Mouse (Mus musculus): ENCODE results near the gene Exosc5. TPM values are rescaled to one million over a fixed set of nuclear protein-coding genes. Genes with fewer than 3 reads are reported as not detected.

The Exosc5 gene
- total and polyA plus RNA-seq, 3 experiments, result 109 to 134 TPM; not detected in 1

DNA sequence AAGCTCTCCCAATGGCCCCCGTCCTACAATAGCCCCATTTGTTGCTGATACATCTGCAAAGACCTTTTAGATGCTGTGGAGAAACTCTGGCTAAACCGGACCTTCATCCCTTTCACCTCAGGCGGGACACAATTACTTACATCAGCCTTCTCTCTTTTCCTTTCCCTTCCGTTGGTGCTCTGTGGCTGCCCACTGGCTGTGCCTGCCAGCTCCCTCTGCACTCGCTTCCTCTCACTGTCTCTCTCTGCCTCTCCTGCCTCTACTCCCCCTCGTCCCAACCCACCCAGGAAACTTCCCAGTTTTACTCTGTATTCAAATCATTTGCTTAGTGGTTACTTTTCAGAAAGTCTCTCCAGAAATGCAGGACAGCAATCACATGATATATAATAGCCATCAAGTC, 48.9 kb upstream of the Exosc5 start:
- no peak overlapping the region for H3K27ac ChIP-seq (ENCODE audit: control insufficient read depth, low read depth, low read length)
- no peak overlapping the region for H3K9ac ChIP-seq (ENCODE audit: control insufficient read depth, low read depth, low read length, poor library complexity, severe bottlenecking)
- DNase-seq (ENCODE audit: low read depth, low spot score), result no peak
- H3K27me3 ChIP-seq (ENCODE audit: control insufficient read depth in 1 of 2, insufficient read depth in 2 of 2, low read length in 2 of 2), result no peaks in the 10 kb centered on the region
- no peak overlapping the region for H3K4me3 ChIP-seq (ENCODE audit: control insufficient read depth in 1 of 2, insufficient read depth in 1 of 2, low read depth in 2 of 2, low read length in 2 of 2)
- no peaks in the 10 kb centered on the region for H3K9me3 ChIP-seq (replicated peaks; ENCODE audit: insufficient read depth, low read length)
- no peak for TF ChIP-seq KAT2A (conservative IDR thresholded peaks at IDR 0.05; ENCODE audit: low read depth, low read length)
- no peak for TF ChIP-seq EP300 (IDR thresholded peaks at IDR 0.05; ENCODE audit: low read depth in 1 of 2, low read length in 2 of 2)
- peaks cover 0 to 6% of the 10 kb centered on the region in 2 experiments; a peak in 2 of 4 replicates for H3K4me1 ChIP-seq (ENCODE audit: control insufficient read depth in 1 of 2, insufficient read depth in 2 of 2, low read length in 2 of 2)
- peaks cover 0 to 13% of the 10 kb centered on the region in 2 experiments; a peak in 2 of 4 replicates for H3K36me3 ChIP-seq (ENCODE audit: control insufficient read depth in 1 of 2, insufficient read depth in 2 of 2, low read length in 2 of 2)
- no peaks in the 10 kb centered on the region; the same call in 1 of the 2 replicates for H3K79me2 ChIP-seq (ENCODE audit: control insufficient read depth, insufficient read depth, low read length, poor library complexity)

DNA sequence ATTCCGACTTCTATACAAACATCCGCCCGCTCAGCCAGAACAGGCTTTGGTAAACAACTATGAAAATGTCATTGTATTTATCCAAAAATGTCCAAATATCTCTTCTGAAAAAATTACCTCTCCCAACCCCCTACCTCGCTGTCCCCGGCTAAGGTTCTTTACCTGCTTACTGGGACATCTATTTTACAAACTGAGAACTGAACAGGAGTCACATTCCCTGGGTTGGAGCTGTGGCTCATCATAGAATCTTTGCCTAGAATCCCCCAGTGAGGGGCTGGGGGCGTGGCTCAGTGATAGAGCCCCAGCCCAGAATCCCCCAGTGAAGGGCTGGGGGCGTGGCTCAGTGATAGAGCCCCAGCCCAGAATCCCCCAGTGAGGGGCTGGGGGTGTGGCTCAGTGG, 47.5 kb upstream of the Exosc5 start:
- peaks cover 0 to 11% of the 10 kb centered on the region in 2 experiments; a peak in 2 of 4 replicates for H3K4me1 ChIP-seq (ENCODE audit: control insufficient read depth in 1 of 2, insufficient read depth in 2 of 2, low read length in 2 of 2)

GRCm38 (mm10) chr7:25614086-25614485, 44.9 kb upstream of the Exosc5 start:
- TF ChIP-seq CHD2 (IDR thresholded peaks at IDR 0.05; ENCODE audit: low read length) (no peak), GABPA (IDR thresholded peaks at IDR 0.05; ENCODE audit: low read depth, low read length) (no peak), MAFK (IDR thresholded peaks at IDR 0.05; ENCODE audit: borderline replicate concordance, low read depth, low read length) (no peak), TBP (IDR thresholded peaks at IDR 0.05; ENCODE audit: low read depth, low read length) (no peak), TCF12 (IDR thresholded peaks at IDR 0.05; ENCODE audit: low read depth, low read length) (no peak), JUND (IDR thresholded peaks at IDR 0.05; ENCODE audit: low read depth, low read length) (no peak), HCFC1 (IDR thresholded peaks at IDR 0.05; ENCODE audit: low read depth, low read length) (no peak), RAD21 (IDR thresholded peaks at IDR 0.05; ENCODE audit: low read depth, low read length) (no peak), BHLHE40 (IDR thresholded peaks at IDR 0.05; ENCODE audit: borderline replicate concordance, low read depth, low read length) (no peak), EP300 (IDR thresholded peaks at IDR 0.05; ENCODE audit: low read depth in 1 of 2, low read length in 2 of 2) (no peak), SMC3 (IDR thresholded peaks at IDR 0.05; ENCODE audit: low read depth, low read length) (no peak), CTCF (IDR thresholded peaks at IDR 0.05 in 2 of 3, conservative IDR thresholded peaks at IDR 0.05 in 1 of 3; ENCODE audit: control insufficient read depth in 1 of 3, insufficient read depth in 1 of 3, low read depth in 2 of 3, low read length in 3 of 3, poor library complexity in 1 of 3, severe bottlenecking in 1 of 3) (no peak), MYC (IDR thresholded peaks at IDR 0.05; ENCODE audit: low read depth, low read length) (no peak), RCOR1 (IDR thresholded peaks at IDR 0.05; ENCODE audit: low read depth, low read length) (no peak), MYB (IDR thresholded peaks at IDR 0.05; ENCODE audit: low read depth, low read length) (no peak), UBTF (IDR thresholded peaks at IDR 0.05; ENCODE audit: borderline replicate concordance, insufficient read depth, low read depth, low read length) (no peak)
- DNase-seq (ENCODE audit: low read depth, low spot score), result no peak

More for the DNA sequence above, 47.5 kb upstream of the Exosc5 start:
- H3K36me3 ChIP-seq (ENCODE audit: control insufficient read depth in 1 of 2, insufficient read depth in 2 of 2, low read length in 2 of 2), result peaks cover 0 to 7% of the 10 kb centered on the region in 2 experiments; a peak in 2 of 4 replicates
- H3K79me2 ChIP-seq (ENCODE audit: control insufficient read depth, insufficient read depth, low read length, poor library complexity), result no peaks in the 10 kb centered on the region; the same call in 1 of the 2 replicates
- no peaks in the 10 kb centered on the region for H3K27me3 ChIP-seq (ENCODE audit: control insufficient read depth in 1 of 2, insufficient read depth in 2 of 2, low read length in 2 of 2)
- TF ChIP-seq KAT2A (conservative IDR thresholded peaks at IDR 0.05; ENCODE audit: low read depth, low read length) (no peak), SMC3 (IDR thresholded peaks at IDR 0.05; ENCODE audit: low read depth, low read length) (no peak), RAD21 (IDR thresholded peaks at IDR 0.05; ENCODE audit: low read depth, low read length) (no peak), TCF12 (IDR thresholded peaks at IDR 0.05; ENCODE audit: low read depth, low read length) (no peak), POLR2A (IDR thresholded peaks at IDR 0.05; ENCODE audit: control insufficient read depth in 1 of 2, insufficient read depth in 1 of 2, low read depth in 1 of 2, low read length in 2 of 2, poor library complexity in 1 of 2) (no peak), EP300 (IDR thresholded peaks at IDR 0.05; ENCODE audit: low read depth in 1 of 2, low read length in 2 of 2) (no peak), CHD1 (IDR thresholded peaks at IDR 0.05; ENCODE audit: low read depth, low read length) (no peak), GATA1 (IDR thresholded peaks at IDR 0.05; ENCODE audit: low read depth, low read length) (no peak), MAX (IDR thresholded peaks at IDR 0.05; ENCODE audit: low read length) (no peak), JUND (IDR thresholded peaks at IDR 0.05; ENCODE audit: low read depth, low read length) (no peak), CHD2 (IDR thresholded peaks at IDR 0.05; ENCODE audit: low read length) (no peak)
- no peaks in the 10 kb centered on the region for H3K9me3 ChIP-seq (replicated peaks; ENCODE audit: insufficient read depth, low read length)
- DNase-seq (ENCODE audit: low read depth, low spot score), result no peak
- no peak overlapping the region for H3K4me3 ChIP-seq (ENCODE audit: control insufficient read depth in 1 of 2, insufficient read depth in 1 of 2, low read depth in 2 of 2, low read length in 2 of 2)
- H3K9ac ChIP-seq (ENCODE audit: control insufficient read depth, low read depth, low read length, poor library complexity, severe bottlenecking), result no peak overlapping the region
- no peak overlapping the region for H3K27ac ChIP-seq (ENCODE audit: control insufficient read depth, low read depth, low read length)

More at GRCm38 (mm10) chr7:25614086-25614485, 44.9 kb upstream of the Exosc5 start:
- no peaks in the 10 kb centered on the region for H3K9me3 ChIP-seq (replicated peaks; ENCODE audit: insufficient read depth, low read length)
- peaks cover 0 to 12% of the 10 kb centered on the region in 2 experiments; a peak in 2 of 4 replicates for H3K4me1 ChIP-seq (ENCODE audit: control insufficient read depth in 1 of 2, insufficient read depth in 2 of 2, low read length in 2 of 2)
- no peak overlapping the region for H3K27ac ChIP-seq (ENCODE audit: control insufficient read depth, low read depth, low read length)
- no peaks in the 10 kb centered on the region for H3K79me2 ChIP-seq (ENCODE audit: control insufficient read depth, insufficient read depth, low read length, poor library complexity)
- no peak overlapping the region for H3K9ac ChIP-seq (ENCODE audit: control insufficient read depth, low read depth, low read length, poor library complexity, severe bottlenecking)
- no peak overlapping the region for H3K4me3 ChIP-seq (ENCODE audit: control insufficient read depth in 1 of 2, insufficient read depth in 1 of 2, low read depth in 2 of 2, low read length in 2 of 2)
- H3K27me3 ChIP-seq (ENCODE audit: control insufficient read depth in 1 of 2, insufficient read depth in 2 of 2, low read length in 2 of 2), result no peaks in the 10 kb centered on the region
- no peaks in the 10 kb centered on the region for H3K36me3 ChIP-seq (ENCODE audit: control insufficient read depth in 1 of 2, insufficient read depth in 2 of 2, low read length in 2 of 2)
